13 mouse cellular contexts compared by ENCODE assay signal in the genomic region with DNA sequence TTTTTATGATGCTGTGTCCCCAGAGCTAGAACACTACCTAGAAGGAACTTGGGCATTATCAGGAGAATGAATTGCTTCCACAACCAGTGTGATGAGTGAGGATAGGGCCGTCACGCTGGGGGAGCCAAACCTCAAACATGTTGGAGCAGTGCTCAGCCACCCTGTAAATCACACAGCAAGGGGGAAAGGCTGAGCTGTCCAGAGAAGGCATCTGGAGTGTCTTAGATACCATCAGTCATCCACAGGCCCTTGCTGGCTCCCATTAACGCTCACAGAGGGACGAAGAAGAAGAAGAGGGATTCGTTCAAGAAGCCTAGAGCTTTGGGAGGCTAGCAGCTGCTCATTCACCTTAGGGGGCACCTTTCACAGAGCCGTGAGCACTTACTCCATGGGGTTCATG.
"Had no signal": no experiment of that assay in that cellular context is flagged by ENCODE, and none has a peak within 500 bp of the region (broad histone marks: within the 10 kb centered on the region; RNA-seq: fewer than 3 reads in every experiment).

No protein-coding gene starts in this region.

- H3K9ac ChIP-seq: limb, embryonic 15.5 days; liver, embryonic 12.5 days; midbrain, embryonic 15.5 days; stomach, embryonic 15.5 days had no signal

- H3K4me1 ChIP-seq: liver, embryonic 12.5 days; stomach, embryonic 15.5 days had no signal

- H3K4me2 ChIP-seq: limb, embryonic 15.5 days; liver, embryonic 12.5 days; midbrain, embryonic 15.5 days; stomach, embryonic 15.5 days had no signal

- H3K4me3 ChIP-seq: layer of hippocampus, adult 2 months; limb, embryonic 15.5 days; liver, embryonic 12.5 days; midbrain, embryonic 10.5 days; midbrain, embryonic 15.5 days; stomach, embryonic 15.5 days had no signal

- H3K9me3 ChIP-seq: limb, embryonic 15.5 days; liver, embryonic 12.5 days; midbrain, embryonic 10.5 days; midbrain, embryonic 15.5 days; stomach, embryonic 15.5 days had no signal

- H3K27ac ChIP-seq: limb, embryonic 15.5 days; liver, embryonic 12.5 days; midbrain, embryonic 10.5 days; midbrain, embryonic 15.5 days; stomach, embryonic 15.5 days had no signal

- H3K27me3 ChIP-seq: limb, embryonic 15.5 days; liver, embryonic 12.5 days; midbrain, embryonic 15.5 days; stomach, embryonic 15.5 days had no signal

- DNase-seq: kidney, adult 18-20 months; kidney, postnatal 10 days; kidney, postnatal 4 days; lung, postnatal 36 days; retina, postnatal 1 day; thymus, adult 2 months; thymus, postnatal 25 days had no signal

- ATAC-seq: liver, embryonic 12.5 days; midbrain, embryonic 15.5 days had no signal

- H3K36me3 ChIP-seq: liver, embryonic 12.5 days; midbrain, embryonic 15.5 days; stomach, embryonic 15.5 days had no signal
